Mouse (Mus musculus) liver, adult 2 months (tissue): ENCODE results near the gene Eif4a1. TPM values are rescaled to one million over a fixed set of nuclear protein-coding genes. Genes with fewer than 3 reads are reported as not detected.
"Not testable (repeated sequence)": the region's sequence is repeated elsewhere in the genome, so short reads cannot be mapped to it uniquely, and the experiment has no call there.

Experiments
- DNase-seq: peaks from one replicate; pipeline ENCODE4 v3.0.0-alpha.2; 2011; ENCODE audit warnings: low read depth, low spot score; ENCODE audit errors: extremely low read depth
- H3K27ac ChIP-seq: fragments of 200-500 bp; replicated peaks from 2 replicates; pipeline ENCODE4 v1.5.1; 2012; ENCODE audit warnings: low read depth, mild to moderate bottlenecking, control low read depth, inconsistent platforms, low read length; ENCODE audit not compliant: insufficient read depth
- H3K27me3 ChIP-seq: fragments of 200-500 bp; 2 replicates; pipeline ENCODE4 v1.6.1; 2012; ENCODE audit warnings: mild to moderate bottlenecking, moderate library complexity, low read length, inconsistent platforms; ENCODE audit not compliant: control insufficient read depth, insufficient read depth
- H3K36me3 ChIP-seq: fragments of 200-500 bp; 2 replicates; pipeline ENCODE4 v1.6.1; 2012; ENCODE audit warnings: low read length, inconsistent platforms; ENCODE audit not compliant: control insufficient read depth, insufficient read depth
- H3K4me1 ChIP-seq: fragments of 200-500 bp; 2 replicates; pipeline ENCODE4 v1.6.1; 2011; ENCODE audit warnings: low read length; ENCODE audit not compliant: control insufficient read depth, insufficient read depth
- H3K4me3 ChIP-seq: fragments of 200-500 bp; 2 replicates; pipeline ENCODE4 v1.5.1; 2011; ENCODE audit warnings: low read depth, mild to moderate bottlenecking, control low read depth, low read length, moderate library complexity; ENCODE audit not compliant: insufficient read depth
- H3K79me2 ChIP-seq: fragments of 200-500 bp; 2 replicates; pipeline ENCODE4 v1.6.1; 2012; ENCODE audit warnings: inconsistent platforms, mild to moderate bottlenecking, low read length, moderate library complexity; ENCODE audit not compliant: control insufficient read depth, insufficient read depth
- H3K9ac ChIP-seq: fragments of 200-500 bp; 2 replicates; pipeline ENCODE4 v1.6.1; 2012; ENCODE audit warnings: low read depth, mild to moderate bottlenecking, control low read depth, inconsistent platforms, low read length
- CTCF ChIP-seq: fragments of 200-500 bp; IDR thresholded peaks from 2 replicates; pipeline ENCODE4 v1.5.1; 2011; ENCODE audit warnings: low read depth, low read length, control low read depth
- POLR2A ChIP-seq: fragments of 200-500 bp; IDR thresholded peaks from 2 replicates; pipeline ENCODE4 v1.6.1; 2011; ENCODE audit warnings: low read length, control low read depth; ENCODE audit not compliant: insufficient read depth; ENCODE audit errors: extremely low read depth
- WGBS: fragments of 180-500 bp; shearing (Covaris S2); methylation state at CpG from one replicate; pipeline ENCODE4 v1.1.7; 2018; 5-methylcytosine and 5-hydroxymethylcytosine counted together
- polyA plus RNA-seq: library from polyadenylated mRNA; depleted of rRNA; stranded (reverse); fragments of >200 nt; gene quantifications from 2 replicates; pipeline ENCODE4 v1.2.3, GENCODE M21; 2012
- total RNA-seq: library from RNA; depleted of rRNA; stranded (reverse); fragments of >200 nt; gene quantifications from 2 replicates; pipeline ENCODE4 v1.2.3, GENCODE M21; 2014

Eif4a1 gene
- total and polyA plus RNA-seq, 2 experiments: 221 to 370 TPM

DNA sequence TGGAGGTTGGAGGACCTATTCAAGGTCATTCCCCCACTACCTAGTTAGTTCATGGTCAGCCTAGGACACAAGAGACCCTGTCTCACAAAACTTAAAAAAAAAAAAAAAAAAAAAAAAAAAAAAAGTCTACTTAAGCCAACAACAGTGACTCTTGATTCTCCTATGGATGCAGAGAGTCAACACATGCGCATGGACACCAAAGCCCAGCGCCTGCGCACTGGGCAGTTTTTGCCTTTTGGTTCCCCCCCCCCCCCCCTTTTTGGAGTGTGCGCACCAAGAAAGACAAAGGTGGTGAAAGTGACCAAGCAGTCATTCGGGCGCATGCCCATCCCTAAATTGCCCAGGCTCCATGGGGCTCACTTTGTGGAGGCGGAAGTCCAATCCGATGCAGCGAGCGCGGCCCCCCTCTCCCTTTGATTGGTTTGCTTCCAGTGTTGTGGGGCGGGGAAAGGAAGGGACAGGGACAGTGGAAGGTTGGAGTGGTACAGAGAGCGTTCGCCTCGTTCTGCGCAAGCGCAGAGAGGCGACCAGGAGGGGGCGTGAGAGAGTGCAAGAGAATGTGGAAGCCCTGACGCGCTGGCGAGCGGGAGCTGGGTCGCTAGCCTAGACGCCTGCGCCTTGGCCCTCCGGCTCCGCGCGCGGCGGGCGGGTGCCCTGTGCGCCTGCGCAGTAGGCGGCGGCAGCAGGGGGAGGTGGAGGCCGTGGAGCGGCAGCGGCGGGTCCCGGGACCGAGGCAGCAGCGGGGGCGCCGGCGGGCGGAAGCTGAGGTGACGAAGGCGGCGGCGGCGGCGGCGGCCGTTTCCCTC is 39.7 kb downstream of the Eif4a1 start, which contains the start of gene Fxr2:
Gene Fxr2, plus strand, starts transcription at position 707 of the 806 bp plus-strand sequence.
- Histone ChIP-seq H3K9ac (peak within 1 kb of the TSS; percentile 95), H3K36me3 (peaks cover 1% of the 10 kb centered on the region; the same call in 1 of the 2 replicates), H3K79me2 (peaks cover 9% of the 10 kb centered on the region; the same call in 1 of the 2 replicates), H3K27ac (peak within 1 kb of the TSS; percentile 80), H3K4me3 (peak within 1 kb of the TSS; percentile 97), H3K27me3 (no peaks in the 10 kb centered on the region), H3K4me1 (peaks cover 10% of the 10 kb centered on the region)
- under 1% methylated on average over 43 of the region's 56 CpGs for WGBS
- DNase-seq: peak; percentile 96
- TF ChIP-seq CTCF: peak; percentile 88
- peak; percentile 81 for TF ChIP-seq POLR2A

DNA sequence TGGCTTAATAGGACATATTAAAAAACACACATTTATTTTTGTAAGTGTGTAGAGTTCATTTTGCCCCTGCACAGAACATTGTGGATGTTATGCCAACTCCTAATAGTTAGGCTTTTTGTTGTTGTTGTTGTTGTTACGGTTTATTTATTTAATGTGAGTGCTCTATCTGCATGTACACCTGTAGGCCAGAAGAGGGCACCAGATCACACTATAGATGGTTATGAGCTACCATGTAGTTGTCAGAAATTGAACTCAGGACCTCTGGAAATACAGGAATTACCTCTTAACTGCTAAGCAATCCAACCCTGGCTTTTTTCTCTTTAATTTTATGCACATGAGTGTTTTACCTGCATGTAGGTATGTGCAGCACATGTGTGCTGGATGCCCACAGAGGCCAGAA is 42.4 kb downstream of the Eif4a1 start:
- WGBS: 40% methylated on average over 1 of the region's 1 CpGs
- Histone ChIP-seq H3K79me2 (peaks cover 9% of the 10 kb centered on the region; the same call in 1 of the 2 replicates), H3K4me1 (peaks cover 6% of the 10 kb centered on the region), H3K27me3 (no peaks in the 10 kb centered on the region), H3K9ac (no peak overlapping the region), H3K36me3 (no peaks in the 10 kb centered on the region), H3K27ac (no peak overlapping the region), H3K4me3 (no peak overlapping the region)
- TF ChIP-seq POLR2A: no peak
- peak; percentile 39 for TF ChIP-seq CTCF
- DNase-seq: peak; percentile 48

DNA sequence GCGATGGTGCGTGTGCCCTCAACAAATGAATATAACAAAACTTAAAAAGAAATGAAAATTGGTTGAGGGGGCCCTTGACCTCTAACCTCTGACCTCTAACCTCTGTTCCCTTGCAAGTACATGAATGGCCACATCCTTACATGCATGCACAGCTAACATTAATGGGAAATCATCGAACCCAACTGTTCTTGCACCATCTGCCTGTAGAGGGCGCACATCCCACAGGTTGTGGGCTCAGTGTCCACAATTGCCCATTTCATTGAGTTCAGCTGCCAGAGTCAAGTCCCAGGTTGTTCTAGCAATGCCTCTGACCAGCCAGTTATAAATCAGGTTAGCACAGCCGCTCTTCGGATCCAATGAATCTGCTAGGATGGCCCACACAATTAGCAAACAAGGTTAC is 43.9 kb downstream of the Eif4a1 start:
- Histone ChIP-seq H3K4me3 (no peak overlapping the region; the same call in 1 of the 2 replicates), H3K36me3 (no peaks in the 10 kb centered on the region), H3K27me3 (no peaks in the 10 kb centered on the region), H3K27ac (no peak overlapping the region), H3K79me2 (peaks cover 3% of the 10 kb centered on the region; the same call in 1 of the 2 replicates), H3K9ac (no peak overlapping the region), H3K4me1 (no peaks in the 10 kb centered on the region)
- DNase-seq: peak; percentile 69
- TF ChIP-seq POLR2A: no peak
- peak; percentile 89 for TF ChIP-seq CTCF
- 34% methylated on average over 6 of the region's 6 CpGs for WGBS

GRCm38 (mm10) chr11:69624339-69624738 is 47.9 kb downstream of the Eif4a1 start:
- H3K36me3 ChIP-seq, H3K27ac ChIP-seq, H3K79me2 ChIP-seq, H3K9ac ChIP-seq, H3K27me3 ChIP-seq, H3K4me1 ChIP-seq, DNase-seq, H3K4me3 ChIP-seq: not testable (repeated sequence)
- 72% methylated on average over 2 of the region's 2 CpGs for WGBS

DNA sequence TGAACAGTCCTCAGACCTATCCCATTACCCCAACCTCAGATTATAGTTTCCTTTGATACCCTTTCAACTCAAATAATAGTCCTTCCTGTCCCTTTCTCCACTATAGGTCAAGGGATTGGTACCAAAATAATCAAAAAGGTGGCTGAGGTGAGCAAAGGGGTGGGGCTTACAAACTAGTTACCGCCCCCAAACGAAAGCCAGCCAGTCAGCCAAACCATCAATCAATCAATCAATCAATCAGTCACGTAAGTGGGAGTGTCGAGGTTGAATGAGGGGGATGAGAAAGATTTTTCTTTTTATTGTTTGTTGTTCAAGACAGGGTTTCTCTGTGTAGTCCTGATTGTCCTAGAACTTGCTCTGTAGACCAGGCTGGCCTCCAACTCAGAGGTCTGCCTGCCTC is 49.2 kb downstream of the Eif4a1 start:
- Histone ChIP-seq H3K36me3 (no peaks in the 10 kb centered on the region), H3K79me2 (no peaks in the 10 kb centered on the region), H3K27me3 (no peaks in the 10 kb centered on the region), H3K4me1 (peaks cover 2% of the 10 kb centered on the region; the same call in 1 of the 2 replicates), H3K4me3 (no peak overlapping the region), H3K27ac (no peak overlapping the region), H3K9ac (no peak overlapping the region)
- DNase-seq: peak; percentile 51
- 34% methylated on average over 4 of the region's 4 CpGs for WGBS
- TF ChIP-seq POLR2A (no peak), CTCF (no peak)

DNA sequence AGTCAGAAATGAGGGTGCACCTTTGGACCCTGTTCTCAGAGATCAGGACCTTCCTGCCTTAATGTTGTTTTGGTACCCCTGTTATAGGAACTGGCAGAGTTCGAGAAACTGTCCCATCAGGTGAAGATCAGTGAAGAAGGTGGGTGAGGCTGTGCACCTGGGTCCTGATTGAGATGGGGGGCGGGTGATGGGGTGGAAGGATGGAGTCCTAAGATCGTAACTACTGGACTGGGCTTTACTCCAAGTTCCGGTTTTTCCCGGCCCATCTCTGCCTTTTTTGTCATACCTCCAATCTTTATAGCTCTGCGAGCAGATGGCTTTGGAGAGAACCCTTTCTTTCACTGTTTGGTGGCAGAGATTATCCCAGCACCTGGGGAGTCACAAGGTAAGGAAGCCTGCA is 49.8 kb downstream of the Eif4a1 start:
- Histone ChIP-seq H3K27ac (peak overlapping the region; percentile 88), H3K4me1 (peaks cover 2% of the 10 kb centered on the region; the same call in 1 of the 2 replicates), H3K36me3 (no peaks in the 10 kb centered on the region), H3K9ac (peak overlapping the region; percentile 73), H3K27me3 (no peaks in the 10 kb centered on the region), H3K79me2 (no peaks in the 10 kb centered on the region), H3K4me3 (peak overlapping the region; percentile 58)
- DNase-seq: peak; percentile 43
- TF ChIP-seq CTCF (no peak), POLR2A (no peak)
- 6% methylated on average over 6 of the region's 6 CpGs for WGBS
